Mouse (Mus musculus): ENCODE data around the gene Wbp2nl.
A peak's percentile ranks its signal among the peaks of the same experiment; 100 is the strongest.

Wbp2nl gene

DNA sequence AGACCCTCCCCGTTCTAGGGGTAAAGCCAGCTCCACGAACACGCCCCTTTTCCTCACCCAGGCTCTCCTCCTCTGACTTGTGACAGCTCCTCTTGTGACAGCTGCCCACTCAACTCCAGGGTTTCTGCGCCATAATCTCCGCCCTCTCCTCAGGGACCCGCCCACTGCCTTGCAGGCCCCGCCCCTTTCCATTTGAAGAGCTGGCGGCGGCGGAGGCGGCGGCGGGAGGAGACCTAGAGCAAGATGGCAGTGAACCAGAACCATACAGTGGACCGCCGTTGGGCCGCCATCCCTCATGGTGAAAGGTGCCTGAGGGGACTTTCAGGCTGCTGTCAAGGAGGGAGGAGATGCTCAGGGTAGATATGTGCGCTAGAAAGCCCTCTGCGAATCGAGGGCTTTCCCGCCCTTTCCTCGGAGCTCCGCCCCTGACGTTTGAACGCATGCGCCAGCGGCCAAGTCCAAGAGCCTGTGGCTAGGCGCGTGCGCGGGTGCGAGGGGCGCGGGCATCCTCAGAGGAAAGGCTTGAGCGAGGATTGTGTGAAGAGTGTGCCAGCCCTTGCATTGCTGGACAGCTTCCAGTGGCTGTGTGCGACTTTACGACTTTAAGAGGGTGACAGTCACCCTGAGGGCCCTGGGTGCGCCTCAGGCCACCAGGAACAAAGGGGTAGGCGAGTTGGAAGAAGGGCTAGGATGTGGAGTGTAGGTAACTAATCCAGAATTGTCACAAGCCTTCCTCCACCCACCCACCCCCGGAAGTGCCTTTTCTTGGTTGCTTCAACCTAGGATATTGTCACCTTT is at the start of gene Wbp2nl:
Gene Wbp2nl, plus strand, starts transcription at position 191 of the 798 bp plus-strand sequence.
- DNase-seq = peak in 1 of 2 experiments; percentile 11

DNA sequence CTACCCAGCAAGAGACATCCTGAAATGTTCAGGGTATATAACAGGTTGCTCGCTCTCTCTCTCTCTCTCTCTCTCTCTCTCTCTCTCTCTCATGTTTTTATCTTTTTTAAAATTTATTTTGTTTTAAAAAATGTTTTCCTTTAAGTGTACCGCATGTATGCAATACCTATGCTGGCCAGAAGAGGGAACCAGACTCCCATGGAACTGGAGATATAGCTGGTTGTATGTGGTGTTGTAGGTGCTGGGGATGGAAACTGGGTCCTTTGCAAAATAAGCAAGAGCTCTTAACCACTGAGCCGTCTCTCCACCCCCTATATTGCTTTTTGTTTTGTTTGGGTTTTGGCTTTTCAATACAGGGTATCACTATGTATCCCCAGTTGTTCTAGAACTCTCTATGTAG is 47.2 kb upstream of the Wbp2nl start:
- DNase-seq = no peak

DNA sequence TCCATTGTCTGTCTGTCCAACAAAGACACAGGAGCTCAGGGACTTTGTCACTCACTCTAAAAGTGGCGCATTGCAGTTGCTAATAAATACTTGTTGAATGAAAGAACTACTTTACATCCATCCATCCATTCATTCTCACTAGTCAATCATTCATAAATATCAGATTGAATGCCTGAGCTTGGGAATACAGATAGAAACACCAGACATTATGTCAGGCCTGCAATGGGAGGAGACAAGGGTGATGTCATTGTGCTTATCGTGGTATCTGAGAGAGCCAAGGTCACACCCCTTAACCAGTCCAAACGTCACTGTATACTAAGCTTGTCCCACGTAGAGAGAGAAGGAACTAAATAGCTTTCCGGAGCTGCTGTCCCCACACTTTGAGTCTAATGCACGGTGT is 46.7 kb upstream of the Wbp2nl start, which contains the start of gene 1500009C09Rik:
Gene 1500009C09Rik, plus strand, starts transcription at position 301 of the 400 bp plus-strand sequence.
- no peak for DNase-seq

DNA sequence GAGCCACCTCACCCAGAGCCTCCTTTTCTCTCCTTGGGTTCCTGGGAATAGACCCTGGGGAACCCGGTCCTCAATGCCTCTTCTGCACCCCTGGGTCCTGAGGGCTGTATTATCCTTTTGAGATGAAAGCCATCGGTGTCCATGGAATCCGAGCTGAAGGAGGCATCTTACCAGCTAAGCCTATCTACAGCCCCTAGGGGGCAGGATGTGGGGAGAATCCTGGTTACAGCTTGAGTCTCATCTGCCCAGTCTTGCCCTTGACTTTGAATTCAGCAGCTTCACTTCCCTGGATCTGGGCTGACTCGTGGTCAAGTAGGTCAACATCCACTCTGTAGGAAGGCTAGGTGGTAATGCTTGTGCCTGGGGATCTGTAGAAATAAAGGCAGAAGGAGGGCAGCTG is 43.5 kb upstream of the Wbp2nl start:
- DNase-seq = no peak

DNA sequence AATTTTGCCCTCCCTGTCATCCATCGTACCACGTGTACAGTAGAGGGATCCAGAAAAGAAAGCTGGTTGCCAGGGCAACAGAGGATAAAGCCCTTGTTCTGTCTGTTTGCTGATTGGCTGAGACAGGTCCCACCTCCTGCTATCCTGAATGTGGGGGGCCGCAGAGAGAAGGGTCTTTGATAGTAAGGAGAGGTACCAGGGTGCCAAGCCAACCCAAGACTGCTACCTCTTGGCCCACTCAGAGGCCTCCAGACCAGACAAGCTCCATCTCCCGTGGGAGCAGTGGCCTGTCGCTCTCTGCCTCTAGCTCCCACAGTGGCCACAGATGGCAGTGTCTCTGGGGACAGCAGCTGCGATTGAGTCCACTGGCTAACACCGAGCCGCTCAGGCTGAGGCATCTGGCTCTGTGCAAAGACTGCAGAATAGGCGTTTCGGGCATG is 42.8 kb upstream of the Wbp2nl start:
- DNase-seq = no peak

DNA sequence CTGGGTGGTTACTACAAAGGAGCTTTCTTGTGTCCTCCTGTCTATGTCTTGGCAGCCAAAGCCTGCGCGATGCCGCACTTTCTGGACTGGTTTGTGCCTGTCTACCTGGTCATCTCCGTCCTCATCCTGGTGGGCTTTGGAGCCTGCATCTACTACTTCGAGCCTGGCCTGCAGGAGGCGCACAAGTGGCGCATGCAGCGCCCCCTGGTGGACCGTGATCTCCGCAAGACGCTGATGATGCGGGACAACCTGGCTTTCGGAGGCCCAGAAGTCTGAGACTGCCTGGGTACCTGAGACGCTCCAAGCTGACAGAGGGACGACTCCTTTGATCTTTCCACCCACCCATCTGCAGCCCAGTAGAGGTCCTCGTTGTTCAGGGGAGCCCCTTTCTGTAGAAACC is 39.2 kb upstream of the Wbp2nl start:
- peak; percentile 16 to 17 for DNase-seq

DNA sequence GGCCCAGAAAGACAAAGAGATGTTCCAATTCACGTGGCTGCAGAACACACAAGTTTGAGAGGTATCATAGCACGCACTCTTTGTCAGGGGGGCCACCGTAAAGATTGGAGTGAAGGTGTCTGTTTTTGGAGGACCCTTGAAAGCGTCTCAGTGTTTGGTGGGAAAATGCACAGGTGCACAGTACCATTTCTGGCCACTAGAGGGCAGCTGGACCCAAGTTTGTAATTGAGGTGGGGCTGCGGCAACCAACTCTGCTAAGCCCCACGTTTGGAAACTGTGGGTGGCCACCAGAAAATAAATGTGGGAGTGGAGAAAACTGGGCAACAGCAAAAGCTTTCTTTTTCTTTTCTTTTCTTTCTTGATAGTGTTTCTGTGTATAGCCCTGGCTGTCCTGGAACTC is 32.4 kb upstream of the Wbp2nl start:
- DNase-seq = peak; percentile 35 to 56

DNA sequence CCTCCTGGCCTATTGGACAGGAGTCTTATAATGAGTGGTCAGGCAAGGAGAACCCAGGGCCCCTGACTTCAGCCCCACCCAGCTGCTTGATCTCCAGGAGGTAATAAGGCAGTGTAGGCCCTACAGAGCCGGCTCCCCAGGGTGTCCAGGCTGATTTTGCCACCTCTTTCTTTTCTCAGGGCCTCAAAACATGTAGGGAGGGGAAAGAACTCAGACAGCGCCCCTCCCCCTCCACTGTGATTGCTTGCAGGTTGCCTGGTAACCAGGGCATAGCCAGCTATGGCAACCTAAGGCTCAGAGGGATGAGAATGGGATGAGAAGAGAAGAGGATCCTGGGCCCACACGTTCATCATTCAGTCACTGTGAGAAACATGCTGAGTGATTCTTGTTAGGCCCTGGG is 30.6 kb upstream of the Wbp2nl start:
- no peak for DNase-seq

DNA sequence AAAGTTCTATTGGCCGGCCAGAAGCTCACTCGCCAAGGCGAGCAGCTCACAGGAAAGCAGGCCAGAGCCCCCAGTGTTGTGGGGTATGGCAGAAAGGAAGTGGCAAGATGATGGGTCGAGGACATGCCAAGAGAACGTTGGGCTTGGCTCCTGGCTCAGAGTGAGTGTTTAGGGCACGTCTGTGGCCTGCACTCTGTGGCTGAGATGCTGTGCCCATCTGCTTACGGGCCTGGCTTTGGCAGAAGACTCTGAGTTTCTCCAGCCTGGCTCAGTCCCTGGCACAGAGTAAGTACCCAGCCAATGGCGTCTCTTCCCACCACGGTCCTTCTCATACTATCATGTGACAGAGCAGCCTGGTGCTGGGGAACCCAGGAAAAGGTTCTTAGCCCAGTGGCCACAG is 30.0 kb upstream of the Wbp2nl start:
- DNase-seq = no peak

DNA sequence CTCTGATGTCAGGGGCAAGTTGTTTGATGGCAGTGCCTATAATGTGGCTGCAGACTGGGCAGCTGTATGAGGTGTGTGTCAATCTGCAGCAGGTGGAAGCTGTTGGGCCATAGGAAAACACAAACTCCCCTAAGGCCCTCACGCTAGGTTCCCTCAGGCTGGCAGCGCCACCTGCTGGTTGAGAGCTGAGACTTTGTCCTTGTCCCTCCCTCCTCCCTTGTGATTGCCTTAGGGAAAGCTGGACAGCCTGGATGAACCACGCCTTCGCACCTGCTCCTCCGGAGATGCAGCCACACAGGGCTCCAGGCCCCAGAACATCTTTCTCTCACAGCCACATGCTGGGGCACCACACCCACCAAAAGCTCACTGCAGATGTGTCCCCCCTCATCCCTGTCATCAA is 27.6 kb upstream of the Wbp2nl start:
- peak; percentile 45 to 49 for DNase-seq

DNA sequence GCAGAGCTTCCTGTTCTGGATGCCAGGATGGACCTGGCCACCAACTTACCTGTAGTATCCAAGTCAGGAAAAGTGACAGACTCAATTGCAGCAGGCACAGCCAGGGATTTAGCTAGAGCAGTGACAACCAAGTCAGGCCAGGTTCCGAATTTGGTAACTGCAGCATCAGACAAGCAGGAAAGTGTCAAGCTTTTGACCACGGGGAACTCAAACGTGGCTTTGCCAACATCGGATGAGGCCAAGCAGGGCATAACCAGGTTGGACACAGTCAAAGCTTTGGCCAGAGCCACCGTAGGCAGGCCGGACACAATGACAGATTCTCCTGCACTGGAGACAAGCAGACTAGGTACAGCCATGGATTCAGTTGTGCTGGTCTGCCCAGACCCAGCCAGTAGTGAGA is 26.5 kb upstream of the Wbp2nl start:
- DNase-seq = no peak

DNA sequence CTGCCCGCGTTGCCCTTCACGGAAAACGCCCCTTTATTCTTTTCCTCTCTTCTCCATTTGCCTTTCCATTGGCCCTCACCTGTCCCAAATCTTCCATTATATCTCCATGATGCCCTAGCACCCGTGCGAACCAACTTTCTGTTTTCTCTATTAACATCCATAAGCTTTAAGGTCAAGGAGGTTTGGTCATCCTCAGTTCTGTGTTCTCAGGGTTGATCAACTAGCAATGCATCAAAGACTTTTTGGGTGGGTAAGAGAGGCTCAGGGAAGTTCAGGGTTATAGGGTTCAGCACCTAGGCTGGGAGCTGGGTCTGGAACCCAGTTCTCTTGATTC is 24.2 kb upstream of the Wbp2nl start, which contains the start of gene Sept3:
Gene Sept3, plus strand, starts transcription at position 301 of the 334 bp plus-strand sequence.
- DNase-seq = no peak

DNA sequence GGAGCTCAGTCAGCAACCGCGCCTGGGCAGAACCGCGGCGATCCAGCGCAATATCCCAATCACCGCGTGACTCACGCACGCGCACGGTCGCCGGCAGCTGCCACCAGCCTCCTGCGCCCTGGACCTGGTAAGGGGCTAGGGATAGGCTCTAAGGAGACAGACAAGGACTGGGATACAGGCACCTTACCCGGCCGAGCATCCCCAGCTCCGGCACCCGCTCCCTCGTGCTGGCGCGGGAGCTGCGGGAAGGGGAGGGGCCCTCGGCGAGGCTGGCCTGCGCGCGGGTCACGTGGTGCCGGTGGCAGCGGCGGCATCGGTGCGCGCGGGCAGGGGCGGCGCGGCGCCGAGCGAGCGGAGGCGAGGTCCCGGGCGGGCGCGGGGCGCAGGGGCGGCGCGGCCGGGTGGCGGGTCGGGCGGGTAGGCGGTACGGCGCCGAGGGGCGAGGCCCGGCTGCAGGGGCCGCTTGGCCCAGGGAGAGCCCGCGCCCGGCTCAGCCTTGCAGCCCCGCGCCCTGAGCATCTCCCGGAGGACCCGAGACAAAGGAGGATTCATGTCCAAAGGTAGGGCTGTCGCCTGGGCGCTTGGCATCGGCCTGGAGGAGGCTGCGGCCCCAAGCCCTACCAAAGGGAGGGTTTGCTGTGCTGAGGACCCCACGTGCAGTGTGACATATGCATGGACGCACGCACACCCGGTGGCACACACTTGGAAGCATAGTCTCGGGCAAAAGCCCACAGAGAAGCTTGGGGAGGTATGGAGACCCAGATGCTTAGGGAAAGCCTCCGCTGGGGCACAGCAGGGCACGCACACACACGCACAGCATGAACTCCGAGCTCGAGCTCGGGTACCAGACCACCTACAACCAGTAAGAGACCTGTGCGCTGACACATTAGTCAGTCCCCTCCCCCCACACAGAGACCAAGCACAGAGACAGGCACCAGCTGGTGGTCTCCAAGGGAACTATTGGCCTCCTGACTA is 23.5 kb upstream of the Wbp2nl start:
- no peak for DNase-seq

DNA sequence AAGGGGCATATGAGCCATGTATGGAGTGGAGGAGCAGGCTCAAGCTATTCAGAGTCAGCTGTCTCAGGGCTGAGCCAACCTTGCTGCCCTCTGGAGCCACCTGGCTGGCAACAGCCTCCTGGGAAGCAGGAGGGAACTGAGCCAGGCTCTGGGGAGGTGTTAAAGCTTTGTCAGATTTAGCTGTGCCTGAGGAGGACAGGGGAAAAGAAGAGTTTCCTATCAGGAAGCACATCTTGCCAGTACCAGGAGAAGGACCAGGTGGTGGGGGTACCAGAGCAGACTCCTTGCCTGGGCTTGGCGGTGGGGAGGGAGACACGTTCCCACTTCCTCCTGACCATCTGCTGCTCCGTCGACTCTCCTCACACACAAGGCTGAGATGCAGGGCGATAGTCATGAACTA is 21.2 kb upstream of the Wbp2nl start:
- DNase-seq = no peak

DNA sequence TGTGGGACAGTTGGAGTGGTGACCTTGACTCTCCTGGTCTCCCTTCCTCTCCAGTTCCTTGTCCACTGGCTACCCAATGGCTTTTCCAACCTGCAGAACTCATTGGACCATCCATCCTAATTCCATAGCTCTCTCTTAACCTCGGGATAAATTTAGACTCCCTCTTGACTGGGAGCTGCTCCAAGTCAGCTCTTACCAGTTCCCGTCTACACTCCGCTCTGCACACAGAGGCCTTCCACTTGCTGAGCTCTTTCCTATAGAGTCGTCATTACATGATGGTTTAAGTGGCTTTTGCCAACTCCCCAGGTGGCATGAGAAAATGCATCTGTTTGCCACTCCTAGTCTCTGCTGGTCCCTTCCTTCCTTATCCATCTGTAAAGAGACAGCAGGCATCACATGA is 18.1 kb upstream of the Wbp2nl start:
- no peak for DNase-seq

DNA sequence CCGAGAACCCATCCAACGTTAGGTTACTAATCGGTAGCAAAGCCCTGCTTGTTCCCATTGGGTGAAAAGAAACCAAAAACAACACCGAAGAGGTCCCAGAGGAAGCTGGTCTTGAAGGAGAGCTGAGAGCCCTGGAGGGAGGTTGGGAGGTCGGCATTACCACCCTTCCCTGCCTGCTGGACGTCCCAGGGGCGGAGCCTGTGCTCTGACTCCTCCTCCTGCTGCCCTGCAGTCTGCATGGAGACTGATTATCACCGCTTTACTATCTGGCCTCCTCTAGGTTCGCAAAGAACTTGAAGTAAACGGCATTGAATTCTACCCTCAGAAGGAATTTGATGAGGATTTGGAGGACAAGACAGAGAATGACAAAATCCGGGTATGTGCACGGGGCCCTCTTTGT is 12.6 kb upstream of the Wbp2nl start:
- no peak for DNase-seq

DNA sequence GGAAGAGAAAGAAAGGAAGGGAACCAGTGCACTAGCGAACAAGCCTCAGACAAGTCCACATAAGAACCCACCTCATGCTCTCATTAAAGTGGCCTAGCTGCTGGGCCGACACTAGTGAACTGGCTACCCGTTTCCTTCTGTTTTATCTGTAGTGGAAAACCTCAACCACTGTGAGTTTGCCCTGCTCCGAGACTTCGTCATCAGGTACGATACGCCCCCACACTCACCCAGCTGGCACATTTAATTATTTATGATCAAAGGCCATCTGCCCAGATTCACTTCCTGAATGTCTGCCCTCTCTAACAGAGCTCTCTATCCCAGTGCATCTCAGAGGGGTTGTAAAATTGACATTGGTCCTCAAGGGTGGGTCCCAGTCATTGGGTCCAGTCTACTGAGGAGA is 8.5 kb upstream of the Wbp2nl start:
- DNase-seq = no peak

DNA sequence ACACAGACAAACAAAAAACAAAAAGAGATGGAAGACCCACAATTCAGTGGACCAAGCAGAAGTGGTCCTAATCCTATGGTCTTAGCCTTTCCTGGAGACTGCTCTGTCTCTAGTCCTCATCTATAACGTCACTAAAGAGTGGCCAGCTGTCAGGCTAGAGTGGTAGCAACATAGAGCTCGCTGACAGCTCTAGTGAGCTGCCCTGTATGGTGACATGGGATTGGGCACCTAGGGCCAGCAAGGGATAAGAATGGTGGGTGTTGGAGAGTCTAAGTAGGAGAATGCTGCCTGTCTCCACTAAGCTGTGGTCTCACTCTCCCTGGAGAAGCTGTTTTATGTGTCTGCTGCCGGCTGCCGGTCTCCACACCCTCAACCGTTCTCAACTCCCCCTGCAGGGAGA is 5.9 kb upstream of the Wbp2nl start:
- DNase-seq = no peak

DNA sequence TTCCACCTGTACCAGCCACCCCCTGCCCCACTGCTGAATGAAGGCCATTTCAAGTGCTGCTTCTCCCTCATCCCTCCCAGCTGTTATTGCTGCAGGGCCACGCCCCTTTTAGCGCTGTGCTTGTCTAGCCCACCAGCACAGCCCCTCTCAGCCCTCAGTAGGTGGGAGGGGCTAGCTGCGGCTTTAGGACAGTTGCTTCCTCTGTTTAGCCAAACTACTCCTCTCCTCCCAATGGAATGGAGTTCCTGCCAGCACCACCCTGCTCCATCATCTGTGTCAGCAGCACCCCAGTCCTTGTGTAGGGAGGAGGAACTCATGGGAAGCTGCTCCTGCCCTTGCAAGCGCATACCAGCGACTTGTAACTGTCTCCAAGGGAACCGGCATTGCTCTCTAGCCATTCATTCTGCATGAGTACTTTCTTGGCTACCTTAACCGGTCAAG is 5.5 kb upstream of the Wbp2nl start:
- DNase-seq = no peak

DNA sequence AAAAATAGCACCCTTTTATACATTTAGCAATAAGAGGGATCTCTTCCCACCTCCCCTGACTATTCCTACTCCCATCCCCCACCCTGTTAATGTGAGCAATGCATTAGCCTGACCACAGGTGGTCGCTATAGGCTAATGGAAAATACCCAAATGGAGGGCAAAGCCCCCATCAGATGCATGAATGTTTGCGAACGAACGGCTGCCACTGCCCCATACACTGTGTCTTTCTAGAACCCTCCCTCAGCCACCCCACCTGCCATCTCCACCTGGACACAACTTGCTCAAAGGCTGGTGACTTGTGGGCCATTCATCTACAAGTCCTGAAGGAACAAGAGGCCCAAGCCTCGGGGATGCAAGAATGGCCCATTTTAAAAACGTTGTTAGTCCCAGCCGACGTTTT is 4.7 kb upstream of the Wbp2nl start:
- no peak for DNase-seq

DNA sequence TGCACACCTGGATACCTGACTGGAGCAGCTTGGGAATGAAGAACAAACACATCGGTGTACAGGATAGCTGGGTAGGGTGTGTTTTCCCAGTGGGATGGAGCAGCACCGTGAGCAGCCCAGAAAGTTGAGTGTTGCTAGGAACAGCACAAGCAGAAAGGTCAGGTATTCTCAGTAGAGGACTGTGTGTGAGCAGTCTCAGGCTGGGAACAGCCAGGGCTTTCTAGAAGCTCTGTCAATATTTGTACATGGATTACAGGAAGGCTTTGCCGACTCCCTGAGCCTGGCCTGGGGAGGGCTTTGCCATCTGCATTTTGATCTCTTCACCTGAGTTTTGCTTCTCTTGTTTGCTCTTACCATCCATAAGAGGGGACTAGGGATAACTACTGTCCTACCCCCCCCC is 8.4 kb downstream of the Wbp2nl start:
- DNase-seq = peak in 1 of 2 experiments; percentile 29

DNA sequence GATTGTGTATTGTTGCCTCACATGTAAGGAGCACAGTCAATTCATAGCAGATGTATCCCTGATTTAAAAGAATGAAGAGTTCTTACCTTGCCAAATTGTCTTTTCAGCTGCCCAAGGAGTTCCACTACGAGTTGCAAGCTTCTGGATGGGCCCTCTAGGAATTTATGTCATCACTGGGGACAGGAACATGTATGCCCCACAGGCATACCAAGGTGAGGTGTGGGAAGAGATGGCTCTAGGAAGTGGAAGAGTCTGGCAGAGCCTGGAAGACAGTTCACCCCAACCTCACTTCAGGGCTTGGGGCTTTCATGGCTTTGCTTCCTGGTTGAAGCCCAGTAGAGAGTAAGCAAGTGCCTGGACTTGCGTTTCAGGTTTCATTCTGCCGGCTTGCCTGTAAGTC is 9.7 kb downstream of the Wbp2nl start:
- no peak for DNase-seq

DNA sequence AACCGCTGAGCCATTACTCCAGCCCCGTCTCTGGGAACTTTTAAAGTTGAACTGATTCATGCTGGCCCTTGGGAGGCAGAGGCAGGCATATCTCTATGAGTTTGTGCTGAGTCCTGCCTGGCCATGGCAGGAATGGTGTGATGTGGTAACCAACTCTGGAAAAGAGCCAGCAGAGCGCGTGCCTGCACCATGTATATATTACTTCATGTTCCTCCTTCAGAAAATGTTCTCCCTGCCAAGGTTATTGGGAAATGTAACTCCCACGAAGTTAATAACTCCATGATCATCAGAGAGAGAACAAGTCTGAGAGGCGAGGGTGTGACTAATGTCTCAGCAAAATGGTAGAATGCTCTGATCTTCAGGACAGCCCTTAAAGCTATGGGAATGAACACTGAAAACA is 19.1 kb downstream of the Wbp2nl start:
- peak in 1 of 2 experiments; percentile 34 for DNase-seq

DNA sequence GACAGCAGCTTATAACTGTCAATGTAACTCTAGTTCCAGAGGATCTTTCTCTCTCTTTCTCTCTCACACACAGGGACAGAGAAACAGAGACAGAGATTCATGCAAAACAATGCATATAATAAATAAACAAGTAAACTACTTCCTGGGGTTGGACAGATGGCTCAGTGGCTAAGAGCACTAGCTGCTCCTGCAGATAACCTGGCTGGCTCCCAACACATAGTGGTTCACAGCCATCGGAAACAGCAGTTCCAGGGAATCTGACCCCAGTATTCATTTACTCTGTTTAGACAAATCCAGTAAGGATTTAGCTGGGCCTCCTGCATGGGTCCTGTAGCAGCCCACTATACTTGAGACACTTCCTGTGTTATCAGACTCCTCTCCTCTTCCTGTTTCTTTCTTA is 20.9 kb downstream of the Wbp2nl start:
- no peak for DNase-seq
